Mouse (Mus musculus): ENCODE results near the gene Prdx5.

DNA sequence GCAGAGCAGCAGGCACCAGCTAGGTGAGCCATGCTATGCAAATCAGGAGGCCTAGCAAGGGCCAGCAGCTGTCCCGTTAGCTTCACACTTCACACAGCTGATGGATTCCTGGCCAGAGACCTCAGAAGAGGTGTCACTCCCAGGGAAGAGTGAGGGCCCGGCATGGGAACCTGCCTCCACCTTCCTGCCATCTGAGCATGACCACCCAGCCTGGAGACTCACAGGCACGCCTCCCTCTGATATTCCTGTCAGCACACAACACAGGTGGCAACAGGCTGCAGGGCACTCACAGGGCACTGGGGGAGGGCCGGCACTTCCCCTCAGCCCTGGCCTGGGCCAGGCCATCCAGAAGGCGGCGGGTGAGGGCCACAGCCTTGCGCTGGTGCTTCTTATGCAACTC lies 45.5 kb upstream of the Prdx5 start:
- TF ChIP-seq CTCF (IDR thresholded peaks at IDR 0.05; ENCODE audit: extremely low read depth, insufficient read length, insufficient replicate concordance, low read depth, low read length) (no peak), POLR2A (IDR thresholded peaks at IDR 0.05; ENCODE audit: low read depth, low read length) (no peak)

Measured in small intestine, adult 2 months (tissue).